8 mouse cellular contexts compared by ENCODE assay signal in the genomic region with DNA sequence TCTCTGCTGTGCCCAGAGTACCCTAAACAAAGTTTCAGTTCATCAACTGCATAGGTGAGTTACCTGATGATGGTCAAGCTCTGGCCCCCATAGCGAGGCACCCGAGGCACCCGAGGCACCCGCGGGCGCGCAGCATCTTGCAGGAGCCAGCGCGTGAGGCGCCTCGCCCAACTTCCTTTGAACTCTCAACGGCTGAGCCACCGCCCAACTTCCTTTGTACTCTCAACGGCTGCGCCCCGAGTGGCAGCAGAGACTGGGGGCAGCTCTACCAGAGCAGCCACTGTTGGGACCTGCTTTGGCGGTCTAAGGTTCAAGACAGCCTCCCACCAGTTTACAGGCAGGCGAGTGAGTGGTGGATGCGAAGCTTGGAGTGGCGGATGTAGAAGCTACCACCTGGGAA. TPM values are rescaled to one million over a fixed set of nuclear protein-coding genes. Genes with fewer than 3 reads are reported as not detected.
DNase-seq lines count a peak whose midpoint lies in the region; ATAC-seq lines count a peak whose summit lies in the region.
"Not testable (repeated sequence)": the region's sequence is repeated elsewhere in the genome, so short reads cannot be mapped to it uniquely, and the experiment has no call there.

A gene (minus strand): TSS at position 153 of the 400 bp plus-strand sequence.

- H3K36me3 ChIP-seq in hindbrain, embryonic 13.5 days; liver, embryonic 13.5 days; midbrain, embryonic 15.5 days (replicated peaks): not testable (repeated sequence)

- DNase-seq in adrenal gland, postnatal 10 days; heart, adult 18-20 months; layer of hippocampus, postnatal 14 days (ENCODE audit: low spot score in 2 of 2); liver, embryonic 13.5 days; urinary bladder, adult 2 months (ENCODE audit: low spot score): not testable (repeated sequence)

- peak; percentile 78 for ATAC-seq in erythroid progenitor cell, adult 5-6 weeks (replicated peaks; ENCODE audit: low FRiP score, poor library complexity, severe bottlenecking)
- not testable (repeated sequence) for ATAC-seq in hindbrain, embryonic 13.5 days (ENCODE audit: low FRiP score); midbrain, embryonic 15.5 days (replicated peaks)
- peak; percentile 69 for ATAC-seq in liver, embryonic 13.5 days (ENCODE audit: low read depth)

- not testable (repeated sequence) for H3K9ac ChIP-seq in hindbrain, embryonic 13.5 days; liver, embryonic 13.5 days; midbrain, embryonic 15.5 days

- not testable (repeated sequence) for H3K4me1 ChIP-seq in hindbrain, embryonic 13.5 days (replicated peaks); liver, embryonic 13.5 days (replicated peaks); midbrain, embryonic 15.5 days

- H3K27me3 ChIP-seq in hindbrain, embryonic 13.5 days; liver, embryonic 13.5 days; midbrain, embryonic 15.5 days (replicated peaks): not testable (repeated sequence)

- H3K4me3 ChIP-seq in hindbrain, embryonic 13.5 days; liver, embryonic 13.5 days (replicated peaks); midbrain, embryonic 15.5 days: not testable (repeated sequence)

- not testable (repeated sequence) for H3K9me3 ChIP-seq in hindbrain, embryonic 13.5 days; liver, embryonic 13.5 days (replicated peaks); midbrain, embryonic 15.5 days

- no CpG with 5 or more reads among the region's 20 CpGs for WGBS in hindbrain, embryonic 13.5 days
- WGBS in liver, embryonic 13.5 days (ENCODE audit: insufficient replicate concordance), result no CpG with 5 or more reads among the region's 20 CpGs
- WGBS in midbrain, embryonic 15.5 days, result no CpG with 5 or more reads among the region's 20 CpGs

- not testable (repeated sequence) for H3K27ac ChIP-seq in hindbrain, embryonic 13.5 days; liver, embryonic 13.5 days; midbrain, embryonic 15.5 days

- not testable (repeated sequence) for H3K4me2 ChIP-seq in hindbrain, embryonic 13.5 days; liver, embryonic 13.5 days; midbrain, embryonic 15.5 days

RNA-seq across cellular contexts. Expression of the gene that starts here (rescaled TPM):
- 100 to 1,000 TPM; 123 to 131 TPM for total RNA-seq in adrenal gland, postnatal 10 days (2021)
- total RNA-seq in erythroid progenitor cell, adult 5-6 weeks (2015; ENCODE audit: low replicate concordance), result 81.4 and 114 TPM in 2 replicates
- 95.2 and 103 TPM in 2 replicates for total RNA-seq in erythroid progenitor cell, adult 5-6 weeks (2017; ENCODE audit: low replicate concordance)
- 100 to 1,000 TPM; 164 to 166 TPM for total RNA-seq in heart, adult 18-20 months (2021)
- 153 and 172 TPM in 2 replicates for polyA plus RNA-seq in hindbrain, embryonic 13.5 days (2015; fragmentation: Nextera tagmentation; extraction: Ambion mirVana)
- total RNA-seq in layer of hippocampus, postnatal 14 days (2021), result 100 to 1,000 TPM; 170 to 172 TPM
- polyA plus RNA-seq in liver, embryonic 13.5 days (2015; fragmentation: Nextera tagmentation; extraction: Ambion mirVana), result 289 and 332 TPM in 2 replicates
- 128 and 131 TPM in 2 replicates for polyA plus RNA-seq in midbrain, embryonic 15.5 days (2015; fragmentation: Nextera tagmentation; extraction: Ambion mirVana)
- polyA plus RNA-seq in urinary bladder, adult 2 months (2012; rRNA removed), result 115 and 117 TPM in 2 replicates
